Mouse (Mus musculus) heart, adult 2 months (tissue): ENCODE data around the gene Sumo3. TPM values are rescaled to one million over a fixed set of nuclear protein-coding genes. Genes with fewer than 3 reads are reported as not detected.
A peak's percentile ranks its signal among the peaks of the same experiment; 100 is the strongest.

Experiments
- DNase-seq, 2 experiments: peaks; one replicate each; pipeline ENCODE4 v3.0.0; 2021
- H3K27ac ChIP-seq: fragments of 200-600 bp; 2 replicates; pipeline ENCODE4 v1.8.1; 2022
- H3K27me3 ChIP-seq: fragments of 200-500 bp; 2 replicates; pipeline ENCODE4 v1.6.1; 2012; ENCODE audit warnings: mild to moderate bottlenecking, low read length, inconsistent platforms, mixed read lengths; ENCODE audit not compliant: control insufficient read depth, insufficient read depth
- H3K36me3 ChIP-seq: fragments of 200-500 bp; 2 replicates; pipeline ENCODE4 v1.6.1; 2012; ENCODE audit warnings: low read length, inconsistent platforms; ENCODE audit not compliant: control insufficient read depth, insufficient read depth
- H3K4me1 ChIP-seq: fragments of 200-500 bp; 2 replicates; pipeline ENCODE4 v1.6.1; 2011; ENCODE audit warnings: low read length; ENCODE audit not compliant: control insufficient read depth, insufficient read depth
- H3K4me3 ChIP-seq: fragments of 200-600 bp; 2 replicates; pipeline ENCODE4 v1.8.1; 2022
- H3K79me2 ChIP-seq: fragments of 200-500 bp; replicated peaks from 2 replicates; pipeline ENCODE4 v1.6.1; 2012; ENCODE audit warnings: mild to moderate bottlenecking, inconsistent platforms, low read length, moderate library complexity, mixed read lengths; ENCODE audit not compliant: control insufficient read depth, insufficient read depth
- H3K9ac ChIP-seq: fragments of 200-500 bp; 2 replicates; pipeline ENCODE4 v1.6.1; 2012; ENCODE audit warnings: low read depth, mild to moderate bottlenecking, control low read depth, inconsistent platforms, low read length, mixed read lengths
- CTCF ChIP-seq: fragments of 200-600 bp; IDR thresholded peaks from 2 replicates; pipeline ENCODE4 v1.8.1; 2022; ENCODE audit warnings: antibody characterized with exemption, mild to moderate bottlenecking, moderate library complexity
- EP300 ChIP-seq: fragments of 200-500 bp; IDR thresholded peaks from 2 replicates; pipeline ENCODE4 v1.6.1; 2011; ENCODE audit warnings: low read depth, low read length, control low read depth; ENCODE audit not compliant: insufficient read depth
- POLR2A ChIP-seq: fragments of 200-500 bp; IDR thresholded peaks from 2 replicates; pipeline ENCODE4 v1.6.1; 2011; ENCODE audit warnings: mild to moderate bottlenecking, low read depth, low read length, control low read depth; ENCODE audit not compliant: insufficient read depth
- WGBS: fragments of 180-500 bp; shearing (Covaris S2); methylation state at CpG from one replicate; pipeline ENCODE4 v1.1.7; 2018; 5-methylcytosine and 5-hydroxymethylcytosine counted together
- intact Hi-C: fragments of 180-260 bp; cut with DNase I; formaldehyde crosslinking; loops from one replicate; pipeline ENCODE4 v1.15.1; 2025
- polyA plus RNA-seq: library from polyadenylated mRNA; depleted of rRNA; stranded (reverse); fragments of >200 nt; gene quantifications from 2 replicates; pipeline ENCODE4 v1.2.3, GENCODE M21; 2012
- total RNA-seq, 2 experiments: library from RNA; stranded (reverse); gene quantifications; 2 replicates each; pipeline ENCODE4 v1.2.3; 2021

Gene Sumo3
- total and polyA plus RNA-seq, 3 experiments, result 66.4 to 122 (median 67.8) TPM

- intact Hi-C loops, result loop anchor here (5.0 kb wide), 1 partner anchor 163 kb away; the partner anchor contains the start of gene Adarb1
- 39% methylated on average over 10 of the region's 10 CpGs for WGBS
Measured at GRCm38 (mm10) chr10:77580027-77580920, 25.6 kb upstream of the Sumo3 start.

DNA sequence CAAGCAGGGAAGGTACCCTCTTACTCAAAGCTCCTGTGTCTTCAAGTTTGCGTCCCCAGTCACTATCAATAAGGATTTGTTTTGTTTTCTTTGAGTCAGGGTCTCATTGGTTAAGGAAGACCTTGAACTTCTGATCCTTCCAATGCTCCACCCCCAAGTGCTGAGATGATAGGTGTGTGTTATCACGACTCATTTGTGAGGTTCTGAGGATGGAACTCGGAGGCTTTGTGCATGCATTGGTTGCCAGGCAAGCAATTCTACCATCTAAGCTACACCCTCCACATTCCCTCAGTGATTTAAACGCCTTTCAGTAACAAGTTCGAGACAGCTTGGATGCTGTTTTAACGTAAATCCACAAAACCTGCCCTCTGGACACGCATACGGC, 24.9 kb upstream of the Sumo3 start:
- H3K4me3 ChIP-seq, result peak overlapping the region; percentile 65
- H3K9ac ChIP-seq, result peak overlapping the region; percentile 63
- no peaks in the 10 kb centered on the region for H3K27me3 ChIP-seq
- no peak for DNase-seq
- WGBS, result 2% methylated on average over 8 of the region's 8 CpGs
- H3K36me3 ChIP-seq, result peaks cover 9% of the 10 kb centered on the region
- peaks cover 14% of the 10 kb centered on the region for H3K4me1 ChIP-seq
- intact Hi-C loops, result loop anchor here (5.0 kb wide), 1 partner anchor 164 kb away; the partner anchor contains the start of gene Adarb1
- H3K79me2 ChIP-seq, result no peaks in the 10 kb centered on the region; the same call in 1 of the 2 replicates
- TF ChIP-seq EP300, result no peak
- no peak for TF ChIP-seq CTCF
- TF ChIP-seq POLR2A, result no peak
- H3K27ac ChIP-seq, result peak overlapping the region; percentile 91

More at GRCm38 (mm10) chr10:77580027-77580920, 25.6 kb upstream of the Sumo3 start:
- DNase-seq, result peak in 1 of 2 experiments; percentile 19
- Histone ChIP-seq H3K4me1 (peaks cover 12% of the 10 kb centered on the region), H3K27me3 (no peaks in the 10 kb centered on the region), H3K79me2 (no peaks in the 10 kb centered on the region; the same call in 1 of the 2 replicates), H3K36me3 (peaks cover 9% of the 10 kb centered on the region), H3K27ac (peak overlapping the region; percentile 18; the same call in 1 of the 2 replicates), H3K9ac (no peak overlapping the region), H3K4me3 (no peak overlapping the region; the same call in 1 of the 2 replicates)
- no peak for TF ChIP-seq EP300
- no peak for TF ChIP-seq POLR2A
- no peak for TF ChIP-seq CTCF

DNA sequence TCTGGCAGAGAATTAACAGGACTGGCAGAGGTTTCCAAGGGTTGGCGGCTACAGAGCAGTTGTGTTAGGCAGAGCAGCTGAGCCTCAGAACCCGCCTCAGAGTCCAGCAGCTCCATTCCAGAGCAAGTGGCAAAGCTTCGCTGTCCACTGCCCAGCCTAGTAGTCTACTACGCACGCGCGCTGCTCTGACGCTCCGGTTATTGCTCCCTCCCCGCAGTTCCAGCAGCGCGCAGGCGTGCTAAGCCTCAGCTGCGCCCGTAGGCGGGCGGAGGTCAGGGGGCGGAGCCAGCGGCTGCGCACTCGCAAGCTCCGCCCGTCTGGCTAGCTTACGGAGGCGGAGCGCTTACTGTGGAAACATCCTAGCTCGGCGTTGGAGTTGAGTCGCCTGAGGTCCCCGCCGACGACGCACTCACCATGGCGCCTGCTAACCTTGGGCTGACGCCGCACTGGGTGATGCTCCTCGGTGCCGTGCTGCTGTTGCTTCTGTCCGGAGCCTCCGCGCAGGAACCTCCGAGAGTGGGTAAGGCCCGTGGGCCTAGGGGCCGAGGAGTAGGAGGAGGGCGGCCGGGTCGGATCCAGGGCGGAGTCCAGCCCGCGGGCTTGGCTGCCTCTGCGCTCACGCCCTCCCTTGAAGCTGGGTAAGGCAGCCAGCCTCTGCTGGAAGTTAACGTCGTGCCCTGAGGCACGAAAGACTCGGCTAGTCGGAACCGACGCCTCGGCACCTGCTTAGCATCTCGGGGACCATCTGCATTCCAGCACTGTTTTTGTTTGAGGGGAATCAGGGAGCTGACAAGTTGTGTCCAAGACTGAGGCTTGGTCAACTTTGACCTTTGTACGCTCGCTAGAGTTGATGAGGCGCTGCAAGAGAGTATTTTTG, 24.3 kb upstream of the Sumo3 start, which contains the start of gene Pttg1ip:
Gene Pttg1ip (plus strand): TSS at position 313 of the 877 bp plus-strand sequence.
- Histone ChIP-seq H3K9ac (peak within 1 kb of the TSS; percentile 94), H3K4me1 (peaks cover 15% of the 10 kb centered on the region), H3K27ac (peak within 1 kb of the TSS; percentile 91), H3K36me3 (peaks cover 10% of the 10 kb centered on the region), H3K79me2 (peaks cover 1% of the 10 kb centered on the region; the same call in 1 of the 2 replicates), H3K27me3 (no peaks in the 10 kb centered on the region), H3K4me3 (peak within 1 kb of the TSS; percentile 65)
- TF ChIP-seq CTCF (no peak), POLR2A (peak; percentile 99), EP300 (peak; percentile 60)
- WGBS, result under 1% methylated on average over 64 of the region's 64 CpGs
- peak; percentile 96 to 98 for DNase-seq
- intact Hi-C loops, result loop anchor here (2.0 to 5.0 kb wide), 2 partner anchors 41 to 164 kb away; partner anchors contain the start of genes Adarb1 and Ube2g2

GRCm38 (mm10) chr10:77582285-77582618, 23.6 kb upstream of the Sumo3 start:
- Histone ChIP-seq H3K4me3 (peak overlapping the region; percentile 65), H3K27ac (peak overlapping the region; percentile 91), H3K4me1 (peaks cover 20% of the 10 kb centered on the region), H3K36me3 (peaks cover 11% of the 10 kb centered on the region), H3K27me3 (no peaks in the 10 kb centered on the region), H3K9ac (peak overlapping the region; percentile 94), H3K79me2 (peaks cover 5% of the 10 kb centered on the region)
- intact Hi-C loops, result loop anchor here (2.0 to 5.0 kb wide), 2 partner anchors 41 to 165 kb away; partner anchors contain the start of genes Adarb1 and Ube2g2
- TF ChIP-seq EP300, result no peak
- no peak for TF ChIP-seq CTCF
- TF ChIP-seq POLR2A, result no peak
- WGBS, result 3% methylated on average over 8 of the region's 8 CpGs
- DNase-seq, result no peak

DNA sequence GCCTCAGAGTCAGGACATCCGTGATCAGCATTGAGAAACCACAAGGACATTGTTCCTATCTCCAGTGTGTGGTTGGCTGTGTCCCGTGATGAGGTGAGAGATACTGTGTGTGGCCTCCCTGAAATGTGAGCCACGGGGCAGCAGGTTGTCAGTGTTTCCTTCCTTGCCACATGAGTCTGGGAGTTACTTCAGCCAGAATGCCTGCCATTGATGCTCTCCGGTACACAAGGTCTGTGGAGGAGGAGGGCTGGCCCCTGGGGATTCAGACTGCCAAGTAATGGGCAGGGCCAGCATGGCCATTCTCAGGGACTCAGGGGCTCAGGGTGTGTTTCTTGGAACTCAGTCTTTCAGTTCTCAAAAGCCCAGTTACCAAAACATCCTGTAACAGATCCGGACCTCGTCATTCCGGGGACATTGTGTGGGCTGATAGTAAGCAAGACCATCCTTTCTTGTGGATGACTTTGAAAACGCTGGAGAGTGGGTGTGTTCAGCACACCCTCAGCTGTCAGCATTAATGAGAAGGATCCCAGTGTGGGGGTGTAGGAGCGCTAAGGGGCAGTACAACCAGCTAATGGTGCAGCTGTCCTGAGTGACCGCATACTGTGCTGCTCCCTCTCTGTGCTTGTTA, 22.0 kb upstream of the Sumo3 start:
- Histone ChIP-seq H3K4me1 (peaks cover 23% of the 10 kb centered on the region), H3K9ac (no peak overlapping the region), H3K27me3 (no peaks in the 10 kb centered on the region), H3K4me3 (peak overlapping the region; percentile 7; the same call in 1 of the 2 replicates), H3K79me2 (peaks cover 9% of the 10 kb centered on the region), H3K27ac (peak overlapping the region; percentile 91), H3K36me3 (peaks cover 11% of the 10 kb centered on the region)
- peak; percentile 59 to 65 for DNase-seq
- intact Hi-C loops, result loop anchor here (2.0 to 5.0 kb wide), 2 partner anchors 39 to 167 kb away; partner anchors contain the start of genes Adarb1 and Ube2g2
- WGBS, result 23% methylated on average over 10 of the region's 10 CpGs
- no peak for TF ChIP-seq CTCF
- peak; percentile 46; the same call in 1 of the 2 replicates for TF ChIP-seq POLR2A
- peak; percentile 64 for TF ChIP-seq EP300
